Mouse (Mus musculus): Measurements from ENCODE around the gene Iqcf6. TPM values are rescaled to one million over a fixed set of nuclear protein-coding genes. Genes with fewer than 3 reads are reported as not detected.

The Iqcf6 gene
- total RNA-seq, 2 experiments from 2014 or later, result not detected

DNA sequence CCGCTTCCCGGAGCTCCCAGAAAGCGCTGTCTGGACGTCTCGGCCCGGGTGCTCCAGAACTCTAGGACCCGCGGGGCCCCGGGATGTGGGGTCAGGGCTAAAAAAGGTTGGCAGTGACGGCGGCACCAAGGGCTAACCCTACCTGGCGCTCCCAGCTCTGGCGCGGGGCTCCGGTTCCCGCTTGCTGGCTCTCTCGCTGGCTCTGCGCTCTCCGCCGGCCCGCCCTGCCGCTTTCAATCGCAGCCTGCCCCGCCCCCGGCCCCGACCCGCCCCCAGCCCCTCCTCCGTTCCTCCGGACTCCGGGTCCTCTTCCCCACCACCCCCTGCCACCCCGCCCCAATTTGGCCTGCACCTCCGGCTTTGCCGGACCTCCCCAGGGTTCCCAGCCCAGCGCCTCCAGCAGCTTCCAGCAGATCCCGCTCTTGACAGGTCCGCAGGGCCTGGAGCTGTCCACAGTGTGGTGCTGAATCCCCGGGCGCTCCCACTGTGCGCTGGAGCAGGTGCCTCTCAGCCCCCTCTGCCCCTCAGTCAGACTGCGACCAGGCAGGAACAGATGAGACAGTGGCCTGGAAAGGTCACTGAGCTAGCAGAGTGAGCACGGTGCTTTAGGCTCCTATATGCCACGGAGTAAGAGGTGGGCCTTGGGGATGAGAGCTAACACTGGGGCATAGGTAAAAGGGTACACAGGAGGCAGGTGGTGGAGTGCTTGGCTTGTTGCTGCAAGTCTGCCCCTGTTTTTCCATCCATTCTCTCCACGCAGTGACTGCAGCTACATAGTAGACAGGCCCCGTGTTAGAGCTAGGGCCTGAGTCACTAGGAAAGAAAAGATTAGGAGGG, 29.7 kb downstream of the Iqcf6 start, which contains the start of gene Grm2:
TSS of gene Grm2 (minus strand) at position 199 of the 837 bp plus-strand sequence.
- DNase-seq (ENCODE audit: low spot score in 2 of 2), result peak in 1 of 2 experiments; percentile 33

DNA sequence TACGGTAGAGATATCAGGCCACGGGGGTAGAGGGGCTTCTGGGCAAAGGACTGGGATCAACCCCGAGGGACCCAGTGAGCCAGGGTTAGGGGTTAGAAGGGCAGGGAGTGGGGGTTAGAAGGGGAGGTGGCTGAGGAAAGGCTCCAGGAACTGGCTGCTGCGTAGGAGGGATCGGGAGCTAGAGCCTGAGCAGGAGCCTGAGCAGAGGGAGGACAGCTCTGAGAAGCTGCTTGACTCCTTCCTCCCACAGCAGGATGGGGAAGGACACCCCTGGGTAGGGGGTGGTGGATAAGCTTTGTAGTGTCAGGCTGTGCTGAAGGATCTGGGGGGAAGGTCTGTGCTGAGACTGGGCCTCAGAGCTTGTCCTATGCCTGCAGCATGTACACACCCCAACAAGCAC, 30.4 kb downstream of the Iqcf6 start:
- no peak for DNase-seq (ENCODE audit: low spot score in 2 of 2)

DNA sequence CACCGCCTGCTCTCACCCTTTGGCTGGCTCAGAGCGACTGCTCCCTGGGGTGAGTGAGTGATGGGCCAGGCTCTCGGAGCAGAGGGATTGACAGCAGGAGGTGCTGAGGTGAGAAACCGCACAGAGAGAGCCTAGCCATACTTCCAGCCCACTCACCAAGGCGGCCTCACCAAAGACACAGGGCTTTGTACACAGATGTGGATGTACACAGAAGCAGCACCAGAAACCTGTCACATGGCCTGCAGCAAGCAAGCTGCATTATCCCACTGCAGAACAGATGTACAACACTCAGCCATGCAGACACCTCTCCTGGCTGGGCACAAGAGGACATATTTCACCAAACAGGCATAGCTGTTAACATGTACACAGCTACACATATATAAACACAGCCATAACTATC, 31.2 kb downstream of the Iqcf6 start:
- DNase-seq (ENCODE audit: low spot score in 2 of 2), result peak in 1 of 2 experiments; percentile 37

GRCm38 (mm10) chr9:106659441-106659840, 33.1 kb downstream of the Iqcf6 start:
- DNase-seq (ENCODE audit: low spot score in 2 of 2), result no peak

GRCm38 (mm10) chr9:106659935-106660334, 33.6 kb downstream of the Iqcf6 start:
- DNase-seq (ENCODE audit: low spot score in 2 of 2), result no peak

- DNase-seq (ENCODE audit: low spot score in 2 of 2), result no peak
Observed at GRCm38 (mm10) chr9:106663200-106663599, 36.8 kb downstream of the Iqcf6 start.

GRCm38 (mm10) chr9:106664433-106664832, 38.1 kb downstream of the Iqcf6 start:
- peak; percentile 69 for DNase-seq (ENCODE audit: low spot score in 2 of 2)

DNA sequence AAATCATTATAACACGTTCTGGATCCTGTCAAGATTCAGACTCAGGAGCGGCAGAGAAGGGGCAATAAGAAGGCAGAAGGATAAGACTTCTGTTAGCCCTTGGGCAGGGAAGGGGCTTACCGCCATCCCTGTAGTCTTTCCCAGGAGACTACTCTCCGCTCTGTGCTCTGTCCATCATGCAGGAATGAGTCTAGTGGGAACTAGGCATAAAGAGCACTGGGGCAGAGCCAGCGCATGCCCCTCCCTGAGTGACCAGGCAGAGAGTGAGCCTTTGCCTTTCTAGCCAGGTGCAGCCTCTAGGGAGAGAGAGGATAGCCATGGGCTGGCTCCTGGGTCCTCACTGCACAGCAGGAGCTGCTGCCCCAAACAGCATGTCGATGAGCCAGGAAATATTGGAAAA, 38.5 kb downstream of the Iqcf6 start:
- DNase-seq (ENCODE audit: low spot score in 2 of 2), result no peak

DNA sequence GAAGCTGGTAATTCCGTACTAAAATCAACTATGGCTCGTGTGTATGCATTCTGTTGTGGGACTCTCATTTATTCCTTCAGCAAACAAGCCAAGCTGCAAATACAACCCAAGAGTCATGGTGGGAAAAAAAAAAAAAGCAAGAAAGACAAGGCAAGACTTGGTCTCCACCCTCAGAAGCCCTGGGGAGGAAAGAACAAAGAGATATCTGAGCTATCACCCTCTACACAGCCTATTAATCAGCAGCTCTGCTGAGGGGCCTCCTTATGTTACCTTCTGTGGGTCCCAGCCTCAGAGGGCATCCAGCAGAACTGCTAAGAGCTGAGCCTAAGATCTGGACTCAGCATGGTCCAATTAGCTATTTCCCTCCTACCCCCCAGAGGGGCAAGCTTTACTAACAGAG, 47.5 kb downstream of the Iqcf6 start:
- DNase-seq (ENCODE audit: low spot score in 2 of 2), result no peak

DNA sequence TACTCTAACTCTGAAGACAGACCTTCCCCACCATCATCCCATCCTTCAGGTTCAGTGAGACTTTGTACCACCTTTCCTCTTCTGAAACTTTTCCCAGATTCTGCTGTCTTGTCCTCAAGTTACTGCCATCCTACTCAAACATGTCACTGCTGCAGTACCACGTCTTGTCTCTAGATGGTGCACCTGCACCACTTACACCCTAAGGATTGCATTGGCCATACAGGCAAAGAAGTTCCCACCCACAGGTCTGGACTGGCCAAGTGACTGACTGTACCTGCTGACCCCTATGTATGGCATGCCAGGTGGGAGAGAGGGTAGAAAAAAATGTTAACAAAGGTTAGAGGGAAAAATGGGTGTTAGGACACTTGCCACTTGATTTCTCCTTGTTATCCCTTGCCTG, 49.1 kb downstream of the Iqcf6 start:
- peak; percentile 81 to 85 for DNase-seq (ENCODE audit: low spot score in 2 of 2)

- DNase-seq (ENCODE audit: low spot score in 2 of 2), result no peak
Observed at GRCm38 (mm10) chr9:106675965-106676364, 49.6 kb downstream of the Iqcf6 start.

DNA sequence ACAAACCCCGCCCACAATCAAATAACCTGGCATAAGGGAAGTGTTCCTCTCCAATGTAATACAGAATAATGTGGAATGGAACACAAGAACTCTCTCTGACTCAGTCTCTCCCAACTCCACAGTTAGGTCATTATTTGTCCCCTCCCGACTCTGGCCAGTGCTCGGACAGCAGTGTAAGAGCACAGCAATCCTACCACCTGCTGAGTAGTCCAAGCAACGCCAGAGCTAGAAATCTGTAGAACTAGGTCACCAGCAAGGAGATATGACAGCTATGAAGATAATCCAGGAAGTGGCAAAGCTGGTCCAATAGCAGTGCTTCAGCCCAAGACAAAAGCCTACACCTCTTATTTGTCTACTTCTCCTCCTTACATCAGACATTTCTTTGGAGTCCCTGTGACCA, 50.2 kb downstream of the Iqcf6 start:
- no peak for DNase-seq (ENCODE audit: low spot score in 2 of 2)

Other genes with a start within 250 kb of the Iqcf6 start
- gene Rpl29, start 197.1 kb upstream of the Iqcf6 start, total RNA-seq (2021), result 100 to 1,000 TPM; 295 to 325 TPM
- 10 to 100 TPM; 10.3 to 11.5 TPM for gene Acy1, start 188.3 kb upstream of the Iqcf6 start, total RNA-seq (2021)
- 10 to 100 TPM in 1 of 2 experiments, 1 to 10 TPM in 1; 9.6 to 12.4 TPM for gene Abhd14b, start 179.1 kb upstream of the Iqcf6 start, total RNA-seq (2021)
- gene Abhd14a, start 178.9 kb upstream of the Iqcf6 start, total RNA-seq (2021), result 10 to 100 TPM; 40.9 to 41.8 TPM
- gene Pcbp4, start 173.3 kb upstream of the Iqcf6 start, total RNA-seq (2021), result 100 to 1,000 TPM; 181 to 195 TPM
- 1 to 10 TPM; 7.1 to 7.4 TPM for gene Gpr62, start 160.6 kb upstream of the Iqcf6 start, total RNA-seq (2021)
- gene Rrp9, start 150.6 kb upstream of the Iqcf6 start, total RNA-seq (2021), result 10 to 100 TPM; 31.5 to 37.0 TPM
- 1 to 10 TPM; 3.2 to 5.1 TPM for gene Parp3, start 149.6 kb upstream of the Iqcf6 start, total RNA-seq (2021)
- gene Iqcf1, start 126.6 kb upstream of the Iqcf6 start, total RNA-seq (2021), result not detected
- under 1 TPM in 1 of 2 experiments, not detected in 1; 0.67 TPM for gene Iqcf5, start 112.0 kb upstream of the Iqcf6 start, total RNA-seq (2021)
- gene Iqcf3, start 65.0 kb upstream of the Iqcf6 start, total RNA-seq (2021), result not detected
- not detected for gene Iqcf4, start 55.6 kb upstream of the Iqcf6 start, total RNA-seq (2021)
- 10 to 100 TPM; 35.7 to 38.5 TPM for gene Grm2, start 29.5 kb downstream of the Iqcf6 start, total RNA-seq (2021)
- 10 to 100 TPM; 92.2 to 99.8 TPM for gene Tex264, start 59.3 kb downstream of the Iqcf6 start, total RNA-seq (2021)
- gene Rad54l2, start 162.6 kb downstream of the Iqcf6 start, total RNA-seq (2021), result 10 to 100 TPM; 18.7 to 20.5 TPM
- 10 to 100 TPM; 20.8 to 27.4 TPM for gene Dcaf1, start 195.3 kb downstream of the Iqcf6 start, total RNA-seq (2021)

Measured in layer of hippocampus, postnatal 14 days (tissue).